Mouse (Mus musculus) A20 (cell line): ENCODE data around the gene Hmgb3.
"Not testable (repeated sequence)": the region's sequence is repeated elsewhere in the genome, so short reads cannot be mapped to it uniquely, and the experiment has no call there.

ENCODE experiments used
- DNase-seq: peaks from one replicate; pipeline ENCODE4 v3.0.0-alpha.2; 2011; ENCODE audit warnings: low read depth, low spot score

The Hmgb3 gene

GRCm38 (mm10) chrX:71555415-71556114, at the start of gene Hmgb3:
Hmgb3 (plus strand) TSS chrX:71555918.
- DNase-seq = peak; percentile 89

- DNase-seq = not testable (repeated sequence)
Measured at GRCm38 (mm10) chrX:71506591-71506990, 49.1 kb upstream of the Hmgb3 start.

- no peak for DNase-seq
Measured at GRCm38 (mm10) chrX:71519252-71519651, 36.5 kb upstream of the Hmgb3 start.

GRCm38 (mm10) chrX:71522889-71523288, 32.8 kb upstream of the Hmgb3 start:
- DNase-seq = no peak

- DNase-seq = no peak
Measured at GRCm38 (mm10) chrX:71524310-71524709, 31.4 kb upstream of the Hmgb3 start.

- DNase-seq = no peak
Measured at GRCm38 (mm10) chrX:71525593-71526299, 30.0 kb upstream of the Hmgb3 start.

- DNase-seq = no peak
Measured at GRCm38 (mm10) chrX:71527461-71527860, 28.3 kb upstream of the Hmgb3 start.

- DNase-seq = no peak
Measured at GRCm38 (mm10) chrX:71528150-71528549, 27.6 kb upstream of the Hmgb3 start.

GRCm38 (mm10) chrX:71528646-71529045, 27.1 kb upstream of the Hmgb3 start:
- no peak for DNase-seq

- DNase-seq = peak; percentile 26
Measured at GRCm38 (mm10) chrX:71532635-71533034, 23.1 kb upstream of the Hmgb3 start.

GRCm38 (mm10) chrX:71534102-71534501, 21.6 kb upstream of the Hmgb3 start:
- no peak for DNase-seq

GRCm38 (mm10) chrX:71537791-71538190, 17.9 kb upstream of the Hmgb3 start:
- DNase-seq = no peak

- no peak for DNase-seq
Measured at GRCm38 (mm10) chrX:71540821-71541510, 14.8 kb upstream of the Hmgb3 start.

GRCm38 (mm10) chrX:71544731-71545130, 11.0 kb upstream of the Hmgb3 start:
- no peak for DNase-seq

GRCm38 (mm10) chrX:71545163-71545562, 10.6 kb upstream of the Hmgb3 start:
- DNase-seq = no peak

GRCm38 (mm10) chrX:71556115-71556941, 610 bp downstream of the Hmgb3 start:
- DNase-seq = peak; percentile 49

- DNase-seq = peak; percentile 11
Measured at GRCm38 (mm10) chrX:71556965-71557491, 1.3 kb downstream of the Hmgb3 start.

- no peak for DNase-seq
Measured at GRCm38 (mm10) chrX:71559336-71559735, 3.6 kb downstream of the Hmgb3 start.

- DNase-seq = no peak
Measured at GRCm38 (mm10) chrX:71560796-71561195, 5.1 kb downstream of the Hmgb3 start.

GRCm38 (mm10) chrX:71573132-71573900, 17.6 kb downstream of the Hmgb3 start:
- DNase-seq = peak; percentile 41

- DNase-seq = no peak
Measured at GRCm38 (mm10) chrX:71575550-71575949, 19.8 kb downstream of the Hmgb3 start.
